Mouse (Mus musculus): ENCODE measurements around the gene Tbc1d9.

- TF ChIP-seq POLR2A (IDR thresholded peaks at IDR 0.05; ENCODE audit: low read depth, low read length) (no peak), CTCF (IDR thresholded peaks at IDR 0.05; ENCODE audit: borderline replicate concordance, insufficient read depth, low read length) (no peak)
Measured at GRCm38 (mm10) chr8:83181851-83182482, 16.8 kb downstream of the Tbc1d9 start.
